Mouse (Mus musculus) stomach, embryonic 14.5 days (tissue): ENCODE data around the gene Olfm1. TPM values are rescaled to one million over a fixed set of nuclear protein-coding genes. Genes with fewer than 3 reads are reported as not detected.
A peak's percentile ranks its signal among the peaks of the same experiment; 100 is the strongest.

Experiments
- ATAC-seq: fragments of 200-750 bp; cut with Nextera tagmentation; 2 replicates; pipeline ENCODE4 v1.8.0; 2017; ENCODE audit warnings: low read depth, moderate TSS enrichment; ENCODE audit not compliant: insufficient number of reproducible peaks, insufficient read depth, low FRiP score
- H3K27ac ChIP-seq: fragments of 300-500 bp; sonication (generic); 2 replicates; pipeline ENCODE4 v1.5.1; 2014; ENCODE audit warnings: mild to moderate bottlenecking, low read length, moderate library complexity, mixed read lengths
- H3K27me3 ChIP-seq: fragments of 300-500 bp; sonication (generic); 2 replicates; pipeline ENCODE4 v1.6.1; 2014; ENCODE audit warnings: low read length, control low read depth, mixed read lengths; ENCODE audit not compliant: control insufficient read depth, insufficient read depth
- H3K36me3 ChIP-seq: fragments of 300-500 bp; sonication (generic); 2 replicates; pipeline ENCODE4 v1.6.1; 2014; ENCODE audit warnings: mild to moderate bottlenecking, control low read depth, low read length, moderate library complexity, mixed read lengths; ENCODE audit not compliant: control insufficient read depth, insufficient read depth
- H3K4me1 ChIP-seq: fragments of 300-500 bp; sonication (generic); 2 replicates; pipeline ENCODE4 v1.6.1; 2014; ENCODE audit warnings: low read length, control low read depth, mixed read lengths; ENCODE audit not compliant: control insufficient read depth, insufficient read depth
- H3K4me2 ChIP-seq: fragments of 300-500 bp; sonication (generic); replicated peaks from 2 replicates; pipeline ENCODE4 v1.6.1; 2014; ENCODE audit warnings: low read depth, low read length, control low read depth
- H3K4me3 ChIP-seq: fragments of 300-500 bp; sonication (generic); 2 replicates; pipeline ENCODE4 v1.5.1; 2014; ENCODE audit warnings: low read depth, low read length, control low read depth
- H3K9ac ChIP-seq: fragments of 300-500 bp; sonication (generic); replicated peaks from 2 replicates; pipeline ENCODE4 v1.6.1; 2014; ENCODE audit warnings: low read depth, mild to moderate bottlenecking, control low read depth, low read length, moderate library complexity, mixed read lengths
- H3K9me3 ChIP-seq: fragments of 300-500 bp; sonication (generic); 2 replicates; pipeline ENCODE4 v1.6.1; 2016; ENCODE audit warnings: low read depth, low read length, control low read depth; ENCODE audit not compliant: control insufficient read depth
- WGBS: fragments of 180-500 bp; shearing (Covaris S2); extraction: QIAGEN DNeasy Blood & Tissue Kit; methylation state at CpG from one replicate; pipeline ENCODE4 v1.1.7; 2014; 5-methylcytosine and 5-hydroxymethylcytosine counted together
- polyA plus RNA-seq: library from polyadenylated mRNA; unstranded; fragments of >200 nt; fragmentation: Nextera tagmentation; extraction: Ambion mirVana; gene quantifications from 2 replicates; pipeline ENCODE4 v1.2.1, GENCODE M21; 2014

Olfm1 gene
- 18.8 and 21.4 TPM in 2 replicates for polyA plus RNA-seq

GRCm38 (mm10) chr2:28192821-28193689 lies at the start of gene Olfm1:
Gene Olfm1, plus strand, starts transcription at chr2:28192992.
- H3K36me3 ChIP-seq: no peaks in the 10 kb centered on the region
- ATAC-seq: peak; percentile 60; the same call in 1 of the 2 replicates
- peak within 1 kb of the TSS; percentile 22; the same call in 1 of the 2 replicates for H3K9ac ChIP-seq
- H3K27me3 ChIP-seq: no peaks in the 10 kb centered on the region
- H3K9me3 ChIP-seq: no peaks in the 10 kb centered on the region
- H3K4me3 ChIP-seq: peak within 1 kb of the TSS; percentile 49
- H3K27ac ChIP-seq: no peak within 1 kb of the TSS
- peaks cover 6% of the 10 kb centered on the region; the same call in 1 of the 2 replicates for H3K4me1 ChIP-seq
- WGBS: 1% methylated on average over 74 of the region's 76 CpGs
- H3K4me2 ChIP-seq: peak within 1 kb of the TSS; percentile 82

- no peak overlapping the region for H3K4me2 ChIP-seq
- H3K4me3 ChIP-seq: no peak overlapping the region
- no peaks in the 10 kb centered on the region for H3K9me3 ChIP-seq
- no peak for ATAC-seq
- H3K27ac ChIP-seq: no peak overlapping the region
- H3K36me3 ChIP-seq: no peaks in the 10 kb centered on the region
- H3K4me1 ChIP-seq: peaks cover 5% of the 10 kb centered on the region; the same call in 1 of the 2 replicates
- 68% methylated on average over 13 of the region's 13 CpGs for WGBS
- H3K27me3 ChIP-seq: no peaks in the 10 kb centered on the region
- no peak overlapping the region for H3K9ac ChIP-seq
Observed at GRCm38 (mm10) chr2:28143417-28144045, 49.3 kb upstream of the Olfm1 start.

- Histone ChIP-seq H3K4me2 (no peak overlapping the region), H3K27me3 (no peaks in the 10 kb centered on the region), H3K4me1 (0 out of 2 replicates have a peak, but pooled peaks cover 4% of the 10 kb centered on the region), H3K9me3 (no peaks in the 10 kb centered on the region), H3K27ac (no peak overlapping the region), H3K36me3 (no peaks in the 10 kb centered on the region), H3K4me3 (no peak overlapping the region), H3K9ac (no peak overlapping the region)
- no peak for ATAC-seq
- WGBS: 80% methylated on average over 5 of the region's 5 CpGs
Observed at GRCm38 (mm10) chr2:28145702-28146101, 47.1 kb upstream of the Olfm1 start.

GRCm38 (mm10) chr2:28146152-28146551 lies 46.6 kb upstream of the Olfm1 start:
- no peak overlapping the region for H3K4me3 ChIP-seq
- no peak overlapping the region for H3K4me2 ChIP-seq
- no peak for ATAC-seq
- H3K27ac ChIP-seq: no peak overlapping the region
- H3K36me3 ChIP-seq: no peaks in the 10 kb centered on the region
- H3K4me1 ChIP-seq: 0 out of 2 replicates have a peak, but pooled peaks cover 4% of the 10 kb centered on the region
- WGBS: 75% methylated on average over 4 of the region's 4 CpGs
- H3K9me3 ChIP-seq: no peaks in the 10 kb centered on the region
- no peaks in the 10 kb centered on the region for H3K27me3 ChIP-seq
- H3K9ac ChIP-seq: no peak overlapping the region

GRCm38 (mm10) chr2:28146685-28147084 lies 46.1 kb upstream of the Olfm1 start:
- H3K4me2 ChIP-seq: no peak overlapping the region
- WGBS: 62% methylated on average over 4 of the region's 4 CpGs
- no peak for ATAC-seq

GRCm38 (mm10) chr2:28147248-28147794 lies 45.5 kb upstream of the Olfm1 start:
- Histone ChIP-seq H3K4me2 (no peak overlapping the region), H3K27ac (no peak overlapping the region), H3K4me3 (no peak overlapping the region), H3K36me3 (no peaks in the 10 kb centered on the region), H3K4me1 (no peaks in the 10 kb centered on the region), H3K27me3 (no peaks in the 10 kb centered on the region), H3K9me3 (no peaks in the 10 kb centered on the region), H3K9ac (no peak overlapping the region)
- no peak for ATAC-seq
- 58% methylated on average over 5 of the region's 5 CpGs for WGBS

More at GRCm38 (mm10) chr2:28146685-28147084, 46.1 kb upstream of the Olfm1 start:
- no peaks in the 10 kb centered on the region for H3K36me3 ChIP-seq
- no peak overlapping the region for H3K27ac ChIP-seq
- 0 out of 2 replicates have a peak, but pooled peaks cover 3% of the 10 kb centered on the region for H3K4me1 ChIP-seq
- no peak overlapping the region for H3K9ac ChIP-seq
- H3K27me3 ChIP-seq: no peaks in the 10 kb centered on the region
- no peak overlapping the region for H3K4me3 ChIP-seq
- no peaks in the 10 kb centered on the region for H3K9me3 ChIP-seq

- no peak overlapping the region for H3K27ac ChIP-seq
- no peak overlapping the region for H3K9ac ChIP-seq
- no peaks in the 10 kb centered on the region for H3K4me1 ChIP-seq
- no peak overlapping the region for H3K4me2 ChIP-seq
- no peak overlapping the region for H3K4me3 ChIP-seq
- no peaks in the 10 kb centered on the region for H3K36me3 ChIP-seq
- H3K9me3 ChIP-seq: no peaks in the 10 kb centered on the region
- H3K27me3 ChIP-seq: no peaks in the 10 kb centered on the region
- 46% methylated on average over 11 of the region's 11 CpGs for WGBS
- no peak for ATAC-seq
Observed at GRCm38 (mm10) chr2:28149688-28150087, 43.1 kb upstream of the Olfm1 start.

GRCm38 (mm10) chr2:28160568-28160967 lies 32.2 kb upstream of the Olfm1 start:
- no peak for ATAC-seq

More at GRCm38 (mm10) chr2:28160568-28160967, 32.2 kb upstream of the Olfm1 start:
- no peak overlapping the region for H3K27ac ChIP-seq
- WGBS: 73% methylated on average over 7 of the region's 7 CpGs
- H3K9ac ChIP-seq: no peak overlapping the region
- no peaks in the 10 kb centered on the region for H3K4me1 ChIP-seq
- no peaks in the 10 kb centered on the region for H3K9me3 ChIP-seq
- no peak overlapping the region for H3K4me3 ChIP-seq
- no peaks in the 10 kb centered on the region for H3K36me3 ChIP-seq
- H3K27me3 ChIP-seq: no peaks in the 10 kb centered on the region
- no peak overlapping the region for H3K4me2 ChIP-seq
